Mouse (Mus musculus) heart, adult 9 months (tissue): ENCODE data around the gene Knl1.

Source experiments
- DNase-seq, 2 experiments: peaks; one replicate each; pipeline ENCODE4 v3.0.0; 2022; ENCODE audit warnings: low spot score in 2 of 2

Gene Knl1

GRCm38 (mm10) chr2:119035397-119035745, 11.5 kb upstream of the Knl1 start:
- no peak for DNase-seq

- DNase-seq = no peak
Observed at GRCm38 (mm10) chr2:119040882-119041281, 6.0 kb upstream of the Knl1 start.

- no peak for DNase-seq
Observed at GRCm38 (mm10) chr2:119045163-119045562, 1.8 kb upstream of the Knl1 start.

- DNase-seq = no peak
Observed at GRCm38 (mm10) chr2:119047849-119048248, 930 bp downstream of the Knl1 start.

GRCm38 (mm10) chr2:119050132-119050650, 3.3 kb downstream of the Knl1 start:
- no peak for DNase-seq

GRCm38 (mm10) chr2:119060139-119060538, 13.2 kb downstream of the Knl1 start:
- no peak for DNase-seq

- no peak for DNase-seq
Observed at GRCm38 (mm10) chr2:119072397-119072796, 25.5 kb downstream of the Knl1 start.

GRCm38 (mm10) chr2:119086156-119086555, 39.2 kb downstream of the Knl1 start:
- DNase-seq = no peak

- DNase-seq = no peak
Observed at GRCm38 (mm10) chr2:119101552-119101951, 54.6 kb downstream of the Knl1 start.

- DNase-seq = no peak
Observed at GRCm38 (mm10) chr2:119106583-119106982, 59.7 kb downstream of the Knl1 start.

GRCm38 (mm10) chr2:119108554-119108953, 61.6 kb downstream of the Knl1 start:
- peak in 1 of 2 experiments; percentile 14 for DNase-seq

GRCm38 (mm10) chr2:119111060-119111459, 64.1 kb downstream of the Knl1 start:
- no peak for DNase-seq

- DNase-seq = peak; percentile 85 to 90
Observed at GRCm38 (mm10) chr2:119112438-119113112, 65.7 kb downstream of the Knl1 start, which contains the start of gene Rad51. TSS of gene Rad51 (plus strand) at chr2:119112793.

- DNase-seq = no peak
Observed at GRCm38 (mm10) chr2:119113121-119113925, 66.4 kb downstream of the Knl1 start.

- DNase-seq = no peak
Observed at GRCm38 (mm10) chr2:119136346-119136898, 89.5 kb downstream of the Knl1 start.

GRCm38 (mm10) chr2:119145199-119145598, 98.3 kb downstream of the Knl1 start:
- no peak for DNase-seq

GRCm38 (mm10) chr2:119146435-119146834, 99.5 kb downstream of the Knl1 start:
- DNase-seq = no peak

- peak in 1 of 2 experiments; percentile 8 for DNase-seq
Observed at GRCm38 (mm10) chr2:119147160-119147678, 100.3 kb downstream of the Knl1 start.

- no peak for DNase-seq
Observed at GRCm38 (mm10) chr2:119147775-119148174, 100.9 kb downstream of the Knl1 start.

- DNase-seq = no peak
Observed at GRCm38 (mm10) chr2:119152255-119152654, 105.3 kb downstream of the Knl1 start.

- no peak for DNase-seq
Observed at GRCm38 (mm10) chr2:119154683-119155082, 107.8 kb downstream of the Knl1 start.
